Mouse (Mus musculus): ENCODE data around the gene Tcirg1. TPM values are rescaled to one million over a fixed set of nuclear protein-coding genes. Genes with fewer than 3 reads are reported as not detected.

The Tcirg1 gene
- polyA plus RNA-seq, 1 experiment: 32.3 TPM

DNA sequence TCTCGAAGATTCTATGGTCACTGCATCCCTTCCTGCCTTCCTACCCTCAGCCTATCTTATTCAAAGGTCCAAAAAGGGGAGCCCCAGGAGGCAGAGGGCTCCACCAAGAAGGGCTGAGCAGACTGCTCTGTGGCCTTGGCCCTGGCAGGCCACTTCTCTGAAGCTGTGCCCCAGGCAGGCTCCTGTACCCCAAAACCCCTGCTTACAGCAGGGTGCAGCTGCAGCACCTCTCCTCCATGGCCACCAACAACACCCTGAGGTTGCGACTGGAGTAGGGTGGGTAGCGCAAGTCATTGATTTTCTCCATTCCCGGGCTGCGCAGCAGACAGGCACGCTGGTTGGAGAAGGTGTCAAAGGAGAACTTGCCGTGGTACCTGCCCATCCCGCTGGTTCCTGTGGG lies 6.8 kb upstream of the Tcirg1 start:
- Histone ChIP-seq H3K4me1 (ENCODE audit: control insufficient read depth, insufficient read depth, low read length) (peaks cover 11% of the 10 kb centered on the region; the same call in 1 of the 2 replicates), H3K4me3 (replicated peaks; ENCODE audit: insufficient read depth, low read depth, low read length) (peak overlapping the region; percentile 81), H3K27ac (ENCODE audit: insufficient read depth, low read length) (peak overlapping the region; percentile 67; the same call in 1 of the 2 replicates), H3K27me3 (ENCODE audit: control insufficient read depth, insufficient read depth, low read length) (no peaks in the 10 kb centered on the region)
- no peak for DNase-seq
- WGBS: 88% methylated on average over 8 of the region's 8 CpGs
- TF ChIP-seq POLR2A (IDR thresholded peaks at IDR 0.05; ENCODE audit: borderline replicate concordance, insufficient read depth, low read length): no peak
- TF ChIP-seq CTCF (IDR thresholded peaks at IDR 0.05; ENCODE audit: borderline replicate concordance, insufficient read depth, low read depth, low read length): no peak

DNA sequence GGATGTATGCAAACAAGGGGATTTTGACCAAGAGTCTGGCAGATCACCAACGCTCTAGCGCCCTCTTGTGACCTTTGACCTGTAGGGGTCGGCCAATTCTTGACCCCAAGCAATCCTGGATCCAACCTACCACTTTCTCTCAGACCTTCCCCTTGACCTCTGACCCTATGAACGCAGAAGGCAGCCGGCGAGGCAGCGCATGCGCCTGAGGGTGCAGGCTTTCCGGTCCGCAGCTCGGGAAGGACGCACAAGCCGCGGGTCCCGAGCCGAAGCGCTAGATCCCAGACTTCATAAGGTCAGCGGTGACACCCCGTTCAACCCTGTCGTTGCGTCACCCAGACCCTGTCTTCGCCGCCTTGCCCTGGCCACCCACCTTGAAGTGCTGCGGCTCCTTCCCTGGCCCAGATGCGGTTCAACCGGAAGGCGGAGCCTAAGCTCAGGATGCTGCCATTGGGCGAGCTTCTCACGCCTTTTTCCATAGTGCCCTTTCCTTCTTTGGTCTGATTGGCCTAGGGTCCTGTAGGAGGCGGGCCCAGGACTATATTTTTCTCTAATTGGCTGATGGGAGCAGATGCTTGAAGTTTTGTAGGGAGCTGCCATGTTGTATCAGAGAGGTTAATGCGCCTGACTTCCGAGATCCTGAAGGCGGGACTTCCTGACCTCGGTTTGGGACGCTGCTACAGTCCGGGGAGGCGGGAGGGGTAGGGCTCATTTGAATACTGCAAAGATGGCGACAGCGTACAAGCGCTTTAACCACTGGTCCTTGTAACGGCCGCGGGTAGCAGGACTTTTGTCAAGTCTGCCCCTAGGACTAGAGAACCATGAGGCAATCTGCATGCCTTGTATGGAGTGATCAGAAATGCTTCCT lies 5.6 kb upstream of the Tcirg1 start, which contains the start of gene Ndufs8:
Gene Ndufs8, minus strand, starts transcription at position 438 of the 868 bp plus-strand sequence.
- TF ChIP-seq POLR2A (IDR thresholded peaks at IDR 0.05; ENCODE audit: borderline replicate concordance, insufficient read depth, low read length) (peak; percentile 45; the same call in 1 of the 2 replicates), CTCF (IDR thresholded peaks at IDR 0.05; ENCODE audit: borderline replicate concordance, insufficient read depth, low read depth, low read length) (no peak)
- Histone ChIP-seq H3K27me3 (ENCODE audit: control insufficient read depth, insufficient read depth, low read length) (no peaks in the 10 kb centered on the region), H3K4me1 (ENCODE audit: control insufficient read depth, insufficient read depth, low read length) (peaks cover 11% of the 10 kb centered on the region; the same call in 1 of the 2 replicates), H3K27ac (ENCODE audit: insufficient read depth, low read length) (peak within 1 kb of the TSS; percentile 80), H3K4me3 (replicated peaks; ENCODE audit: insufficient read depth, low read depth, low read length) (peak within 1 kb of the TSS; percentile 87)
- WGBS: under 1% methylated on average over 43 of the region's 43 CpGs
- peak; percentile 94 to 98 for DNase-seq

DNA sequence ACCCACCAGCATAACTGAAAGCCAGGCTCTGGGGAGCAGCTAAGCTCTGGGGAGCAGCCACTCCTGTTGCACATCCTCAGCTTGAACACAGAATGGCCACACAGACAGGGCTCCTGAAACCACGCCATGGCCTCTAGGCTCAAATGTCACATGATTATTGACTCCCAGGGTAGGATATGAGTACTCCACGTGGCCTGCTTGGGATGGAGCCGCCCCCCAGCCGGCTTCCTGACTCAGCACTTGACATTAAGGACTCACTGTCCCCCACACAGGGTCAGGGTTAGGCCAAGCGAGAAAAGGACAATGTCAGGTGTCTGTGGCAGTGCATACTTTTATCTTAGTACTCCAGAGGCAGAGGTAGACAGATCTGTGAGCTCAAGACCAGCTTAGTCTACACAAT lies 3.3 kb upstream of the Tcirg1 start:
- H3K4me3 ChIP-seq (replicated peaks; ENCODE audit: insufficient read depth, low read depth, low read length): no peak overlapping the region
- no peaks in the 10 kb centered on the region for H3K27me3 ChIP-seq (ENCODE audit: control insufficient read depth, insufficient read depth, low read length)
- DNase-seq: no peak
- WGBS: 73% methylated on average over 5 of the region's 5 CpGs
- TF ChIP-seq CTCF (IDR thresholded peaks at IDR 0.05; ENCODE audit: borderline replicate concordance, insufficient read depth, low read depth, low read length) (no peak), POLR2A (IDR thresholded peaks at IDR 0.05; ENCODE audit: borderline replicate concordance, insufficient read depth, low read length) (no peak)
- no peak overlapping the region for H3K27ac ChIP-seq (ENCODE audit: insufficient read depth, low read length)
- H3K4me1 ChIP-seq (ENCODE audit: control insufficient read depth, insufficient read depth, low read length): peaks cover 11% of the 10 kb centered on the region; the same call in 1 of the 2 replicates

DNA sequence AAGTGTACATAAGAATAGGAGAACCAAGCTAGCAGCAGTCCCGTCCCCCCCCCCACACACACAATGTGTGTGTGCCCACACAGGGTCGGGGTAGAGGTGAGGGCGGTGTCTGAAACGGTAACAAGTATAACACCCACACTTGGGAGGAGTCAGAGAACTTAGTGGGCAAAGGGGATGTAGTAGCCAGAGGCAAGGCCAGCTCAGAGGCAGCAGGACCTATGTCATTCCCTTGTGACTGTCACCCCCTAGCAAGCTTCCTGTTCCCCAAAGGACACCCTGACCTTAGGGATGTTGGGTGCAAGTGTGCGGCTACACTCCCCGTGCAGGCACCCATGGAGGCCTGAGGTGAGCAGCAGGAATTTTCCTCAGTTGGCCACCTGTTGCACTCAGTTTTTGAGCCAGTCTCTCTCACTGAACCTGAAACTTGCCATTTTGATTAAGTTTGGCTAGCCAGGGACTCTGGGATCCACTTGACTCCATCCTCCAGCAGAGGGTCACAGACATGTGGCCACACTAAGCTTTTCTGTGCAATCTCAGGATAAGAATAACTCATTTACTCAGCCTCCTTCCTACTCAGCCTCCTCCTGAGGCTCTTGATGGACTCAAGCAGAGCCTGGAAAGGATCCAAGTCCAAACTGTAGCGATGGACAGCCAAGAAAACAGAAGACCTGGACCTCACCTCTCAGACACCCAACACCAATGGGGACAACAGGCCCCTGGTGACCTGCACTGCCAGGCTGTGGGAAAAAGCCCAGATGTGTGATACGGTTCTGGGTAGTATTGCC lies 1.1 kb upstream of the Tcirg1 start:
- 63% methylated on average over 8 of the region's 8 CpGs for whole genome bisulfite sequencing
- no peak overlapping the region for H3K27ac ChIP-seq (ENCODE audit: insufficient read depth, low read length)
- no peak overlapping the region for H3K4me3 ChIP-seq (replicated peaks; ENCODE audit: insufficient read depth, low read depth, low read length)
- H3K4me1 ChIP-seq (ENCODE audit: control insufficient read depth, insufficient read depth, low read length): peaks cover 6% of the 10 kb centered on the region; the same call in 1 of the 2 replicates
- H3K27me3 ChIP-seq (ENCODE audit: control insufficient read depth, insufficient read depth, low read length): no peaks in the 10 kb centered on the region
- TF ChIP-seq POLR2A (IDR thresholded peaks at IDR 0.05; ENCODE audit: borderline replicate concordance, insufficient read depth, low read length) (no peak), CTCF (IDR thresholded peaks at IDR 0.05; ENCODE audit: borderline replicate concordance, insufficient read depth, low read depth, low read length) (no peak)
- DNase-seq: no peak

DNA sequence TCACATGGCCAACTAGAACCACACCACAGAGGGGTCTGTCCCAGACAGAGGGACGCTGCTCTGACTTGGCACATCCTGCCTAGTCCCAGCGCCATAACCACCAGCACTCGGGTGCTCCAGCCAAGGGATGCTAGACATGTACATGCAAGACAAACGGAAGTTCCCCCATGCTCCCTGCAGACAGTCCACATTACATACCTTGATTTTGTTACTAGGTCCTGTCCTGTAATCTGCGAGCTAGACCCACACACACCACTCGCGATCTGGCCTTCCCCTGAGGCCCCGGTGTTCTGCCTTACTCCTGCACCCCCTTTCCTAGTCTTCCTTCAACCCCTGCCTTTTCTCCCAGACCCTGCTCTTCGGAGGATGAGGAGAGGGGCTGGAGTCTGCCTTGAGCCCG lies 607 bp downstream of the Tcirg1 start:
- TF ChIP-seq POLR2A (IDR thresholded peaks at IDR 0.05; ENCODE audit: borderline replicate concordance, insufficient read depth, low read length) (no peak), CTCF (IDR thresholded peaks at IDR 0.05; ENCODE audit: borderline replicate concordance, insufficient read depth, low read depth, low read length) (no peak)
- Histone ChIP-seq H3K27ac (ENCODE audit: insufficient read depth, low read length) (no peak overlapping the region), H3K4me3 (replicated peaks; ENCODE audit: insufficient read depth, low read depth, low read length) (peak overlapping the region; percentile 33), H3K27me3 (ENCODE audit: control insufficient read depth, insufficient read depth, low read length) (no peaks in the 10 kb centered on the region), H3K4me1 (ENCODE audit: control insufficient read depth, insufficient read depth, low read length) (peaks cover under 1% of the 10 kb centered on the region; the same call in 1 of the 2 replicates)
- DNase-seq: no peak
- 39% methylated on average over 10 of the region's 10 CpGs for WGBS

DNA sequence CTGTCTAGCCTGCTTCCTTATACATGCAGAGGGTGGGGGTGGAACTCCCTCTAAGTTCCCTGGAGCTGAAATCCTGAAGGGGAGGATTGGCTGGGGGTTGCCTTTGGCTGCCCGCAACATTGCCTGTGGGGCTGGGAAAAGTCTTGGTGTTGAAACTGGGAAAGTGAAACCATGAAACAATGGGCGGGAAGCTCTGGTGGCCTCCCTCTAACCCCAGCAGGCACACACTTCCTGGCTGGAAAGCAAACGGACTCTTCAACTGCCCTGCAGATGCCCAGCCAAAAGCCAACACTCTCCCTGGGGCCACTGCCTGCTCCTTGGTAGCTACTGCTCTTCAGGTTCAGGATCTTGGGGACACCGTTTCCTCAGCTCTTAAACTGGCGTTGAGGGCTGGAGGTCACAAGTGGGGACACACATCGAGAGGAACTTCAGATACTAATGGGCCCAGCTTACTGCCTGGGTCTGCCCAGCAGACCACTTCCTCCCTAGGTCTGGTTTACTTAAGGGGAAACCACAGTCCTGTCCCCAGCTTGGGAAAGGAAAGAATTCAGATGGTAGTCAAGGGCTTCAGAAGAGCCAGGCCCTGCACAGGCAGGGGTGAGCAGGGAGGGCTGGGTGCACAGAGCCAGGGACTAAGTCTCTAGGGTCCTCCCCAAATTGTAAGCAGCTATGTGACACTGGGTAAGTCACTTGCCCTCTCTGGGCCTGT lies 1.5 kb downstream of the Tcirg1 start:
- Histone ChIP-seq H3K4me1 (ENCODE audit: control insufficient read depth, insufficient read depth, low read length) (no peaks in the 10 kb centered on the region), H3K27me3 (ENCODE audit: control insufficient read depth, insufficient read depth, low read length) (no peaks in the 10 kb centered on the region), H3K4me3 (replicated peaks; ENCODE audit: insufficient read depth, low read depth, low read length) (no peak overlapping the region), H3K27ac (ENCODE audit: insufficient read depth, low read length) (no peak overlapping the region)
- no peak for DNase-seq
- TF ChIP-seq POLR2A (IDR thresholded peaks at IDR 0.05; ENCODE audit: borderline replicate concordance, insufficient read depth, low read length) (no peak), CTCF (IDR thresholded peaks at IDR 0.05; ENCODE audit: borderline replicate concordance, insufficient read depth, low read depth, low read length) (no peak)
- WGBS: 67% methylated on average over 6 of the region's 6 CpGs

DNA sequence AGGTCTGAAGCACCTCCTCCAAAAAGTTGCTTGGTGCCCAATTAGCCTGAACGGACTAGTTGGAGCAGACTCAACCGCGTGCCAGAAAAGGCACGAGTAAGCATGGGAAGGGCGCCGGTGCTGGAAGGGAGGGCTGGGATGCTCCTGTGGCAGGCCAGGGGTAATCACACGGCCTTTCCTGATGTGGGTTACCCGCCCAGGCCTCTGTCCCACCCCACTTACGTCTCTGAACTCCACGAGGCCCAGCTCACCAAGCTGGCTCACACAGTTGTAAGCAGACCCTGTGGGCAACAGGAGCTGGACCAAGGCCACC lies 2.6 kb downstream of the Tcirg1 start:
- 56% methylated on average over 10 of the region's 10 CpGs for WGBS

More for the DNA sequence above, 2.6 kb downstream of the Tcirg1 start:
- H3K4me3 ChIP-seq (replicated peaks; ENCODE audit: insufficient read depth, low read depth, low read length): no peak overlapping the region
- TF ChIP-seq CTCF (IDR thresholded peaks at IDR 0.05; ENCODE audit: borderline replicate concordance, insufficient read depth, low read depth, low read length): no peak
- TF ChIP-seq POLR2A (IDR thresholded peaks at IDR 0.05; ENCODE audit: borderline replicate concordance, insufficient read depth, low read length): no peak
- no peak for DNase-seq
- H3K27me3 ChIP-seq (ENCODE audit: control insufficient read depth, insufficient read depth, low read length): no peaks in the 10 kb centered on the region
- H3K4me1 ChIP-seq (ENCODE audit: control insufficient read depth, insufficient read depth, low read length): no peaks in the 10 kb centered on the region
- H3K27ac ChIP-seq (ENCODE audit: insufficient read depth, low read length): no peak overlapping the region
